ENCODE assay signal across 14 mouse cellular contexts in the genomic region with DNA sequence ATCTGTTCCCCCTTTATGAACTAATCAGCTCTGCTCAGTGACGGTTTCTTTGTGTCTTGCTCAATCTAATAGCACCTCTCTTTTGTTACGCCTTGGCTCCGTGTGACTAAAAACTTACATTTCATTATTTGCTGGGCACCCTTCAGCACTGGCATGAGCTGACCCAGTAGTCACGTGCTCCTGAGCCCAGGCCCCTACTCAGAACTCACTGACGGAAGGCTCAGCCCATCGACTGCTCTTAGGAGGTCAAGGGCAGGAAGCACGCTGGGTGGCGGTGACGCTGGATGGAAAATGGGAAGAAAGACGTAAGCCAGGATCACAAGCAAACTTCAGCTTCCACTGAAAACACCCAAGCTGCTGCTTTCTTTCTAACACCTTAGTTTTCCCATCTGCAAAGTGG. TPM values are rescaled to one million over a fixed set of nuclear protein-coding genes. Genes with fewer than 3 reads are reported as not detected.
DNase-seq lines count a peak whose midpoint lies in the region; ATAC-seq lines count a peak whose summit lies in the region.
"Had no signal": no experiment of that assay in that cellular context is flagged by ENCODE, and none has a peak within 500 bp of the region (broad histone marks: within the 10 kb centered on the region; RNA-seq: fewer than 3 reads in every experiment).

No protein-coding gene starts in this region.

- H3K4me1 ChIP-seq in kidney, embryonic 15.5 days = peaks cover 7% of the 10 kb centered on the region
- H3K4me1 ChIP-seq in midbrain, embryonic 16.5 days (ENCODE audit: control insufficient read depth, insufficient read depth, low read length) = peaks cover 3% of the 10 kb centered on the region; the same call in 1 of the 2 replicates
- H3K4me1 ChIP-seq in kidney, embryonic 14.5 days (ENCODE audit: control insufficient read depth, insufficient read depth, low read length) = no peaks in the 10 kb centered on the region
- H3K4me1 ChIP-seq in hindbrain, embryonic 12.5 days = peaks cover 6% of the 10 kb centered on the region; the same call in 1 of the 2 replicates
- H3K4me1 ChIP-seq: liver, embryonic 12.5 days had no signal

- H3K9me3 ChIP-seq in kidney, embryonic 15.5 days (replicated peaks) = no peaks in the 10 kb centered on the region
- no peaks in the 10 kb centered on the region for H3K9me3 ChIP-seq in midbrain, embryonic 16.5 days (replicated peaks; ENCODE audit: control insufficient read depth, low read length, poor library complexity, severe bottlenecking)
- H3K9me3 ChIP-seq in kidney, embryonic 14.5 days (ENCODE audit: control insufficient read depth, low read length) = no peaks in the 10 kb centered on the region
- no peaks in the 10 kb centered on the region for H3K9me3 ChIP-seq in hindbrain, embryonic 12.5 days (replicated peaks)
- H3K9me3 ChIP-seq: liver, embryonic 12.5 days; midbrain, embryonic 12.5 days had no signal

- H3K27ac ChIP-seq in kidney, embryonic 15.5 days = no peak overlapping the region
- H3K27ac ChIP-seq in midbrain, embryonic 16.5 days (ENCODE audit: low read length) = no peak overlapping the region
- no peak overlapping the region for H3K27ac ChIP-seq in kidney, embryonic 14.5 days (ENCODE audit: low read depth, low read length)
- no peak overlapping the region for H3K27ac ChIP-seq in hindbrain, embryonic 12.5 days
- H3K27ac ChIP-seq: liver, embryonic 12.5 days; midbrain, embryonic 12.5 days had no signal

- peak overlapping the region; percentile 50; the same call in 1 of the 2 replicates for H3K4me2 ChIP-seq in kidney, embryonic 15.5 days
- no peak overlapping the region for H3K4me2 ChIP-seq in midbrain, embryonic 16.5 days (ENCODE audit: low read length)
- H3K4me2 ChIP-seq in kidney, embryonic 14.5 days (replicated peaks; ENCODE audit: low read depth, low read length) = no peak overlapping the region
- no peak overlapping the region for H3K4me2 ChIP-seq in hindbrain, embryonic 12.5 days (replicated peaks)
- H3K4me2 ChIP-seq: liver, embryonic 12.5 days; midbrain, embryonic 12.5 days had no signal

- H3K36me3 ChIP-seq in kidney, embryonic 15.5 days = no peaks in the 10 kb centered on the region
- H3K36me3 ChIP-seq in midbrain, embryonic 16.5 days (ENCODE audit: control insufficient read depth, insufficient read depth, low read length) = no peaks in the 10 kb centered on the region
- H3K36me3 ChIP-seq in kidney, embryonic 14.5 days (ENCODE audit: control insufficient read depth, insufficient read depth, low read length) = no peaks in the 10 kb centered on the region
- H3K36me3 ChIP-seq in hindbrain, embryonic 12.5 days = no peaks in the 10 kb centered on the region
- H3K36me3 ChIP-seq: liver, embryonic 12.5 days; midbrain, embryonic 12.5 days had no signal

- H3K27me3 ChIP-seq in kidney, embryonic 15.5 days = peaks cover 7% of the 10 kb centered on the region; the same call in 1 of the 2 replicates
- no peaks in the 10 kb centered on the region for H3K27me3 ChIP-seq in midbrain, embryonic 16.5 days (ENCODE audit: control insufficient read depth, insufficient read depth, low read depth, low read length)
- H3K27me3 ChIP-seq in kidney, embryonic 14.5 days (ENCODE audit: control insufficient read depth, insufficient read depth, low read length) = no peaks in the 10 kb centered on the region
- no peaks in the 10 kb centered on the region; the same call in 1 of the 2 replicates for H3K27me3 ChIP-seq in hindbrain, embryonic 12.5 days
- H3K27me3 ChIP-seq: liver, embryonic 12.5 days; midbrain, embryonic 12.5 days had no signal

- ATAC-seq in kidney, embryonic 15.5 days (replicated peaks; ENCODE audit: low FRiP score) = no peak
- ATAC-seq in midbrain, embryonic 16.5 days = peak; percentile 61; the same call in 1 of the 2 replicates
- ATAC-seq in kidney, embryonic 14.5 days (ENCODE audit: low FRiP score, low TSS enrichment) = no peak
- ATAC-seq in hindbrain, embryonic 12.5 days (ENCODE audit: low FRiP score) = no peak
- ATAC-seq: activated CD4-positive, CD25-positive, alpha-beta regulatory T cell, adult 4 months had no signal

- peak; percentile 16 for DNase-seq in adrenal gland, postnatal 10 days
- no peak for DNase-seq in adrenal gland, postnatal 25 days
- DNase-seq in kidney, postnatal 4 days = no peak
- peak; percentile 13 to 47 for DNase-seq in lung, adult 18-20 months
- DNase-seq: cerebellum, adult 18-20 months; right cerebral cortex, postnatal 25 days had no signal

- no peak overlapping the region for H3K4me3 ChIP-seq in kidney, embryonic 15.5 days (replicated peaks)
- no peak overlapping the region for H3K4me3 ChIP-seq in midbrain, embryonic 16.5 days (ENCODE audit: low read depth, low read length)
- H3K4me3 ChIP-seq in kidney, embryonic 14.5 days (ENCODE audit: low read length) = no peak overlapping the region
- no peak overlapping the region for H3K4me3 ChIP-seq in hindbrain, embryonic 12.5 days
- H3K4me3 ChIP-seq: liver, embryonic 12.5 days; midbrain, embryonic 12.5 days had no signal

- H3K9ac ChIP-seq in kidney, embryonic 15.5 days = no peak overlapping the region
- no peak overlapping the region for H3K9ac ChIP-seq in midbrain, embryonic 16.5 days (ENCODE audit: low read depth, low read length)
- H3K9ac ChIP-seq in kidney, embryonic 14.5 days (ENCODE audit: low read depth, low read length) = no peak overlapping the region
- H3K9ac ChIP-seq in hindbrain, embryonic 12.5 days = no peak overlapping the region
- H3K9ac ChIP-seq: liver, embryonic 12.5 days; midbrain, embryonic 12.5 days had no signal

- 58% methylated on average over 10 of the region's 10 CpGs for WGBS in kidney, embryonic 15.5 days
- WGBS in midbrain, embryonic 16.5 days = 32% methylated on average over 10 of the region's 10 CpGs
- 64% methylated on average over 10 of the region's 10 CpGs for WGBS in kidney, embryonic 14.5 days
- 48% methylated on average over 10 of the region's 10 CpGs for WGBS in hindbrain, embryonic 12.5 days

RNA-seq across cellular contexts. Expression of a gene that starts 7.1 kb away (rescaled TPM):
- total RNA-seq in adrenal gland, postnatal 10 days (2021) = under 1 TPM; 0.27 to 0.30 TPM
- 0.21 and 0.57 TPM in 2 replicates for total RNA-seq in adrenal gland, postnatal 25 days (2021)
- polyA plus RNA-seq in kidney, embryonic 15.5 days (2015; fragmentation: Nextera tagmentation; extraction: Ambion mirVana) = 0.58 and 0.64 TPM in 2 replicates
- 6.5 TPM in 2 replicates for polyA plus RNA-seq in midbrain, embryonic 16.5 days (2015; fragmentation: Nextera tagmentation; extraction: Ambion mirVana)
- 0.13 and 0.30 TPM in 2 replicates for polyA plus RNA-seq in kidney, embryonic 14.5 days (2014; fragmentation: Nextera tagmentation; extraction: Ambion mirVana)
- polyA plus RNA-seq in hindbrain, embryonic 12.5 days (2016; fragmentation: Nextera tagmentation; extraction: Ambion mirVana) = 1.2 and 1.3 TPM in 2 replicates
- total RNA-seq: MEL had no signal

Comparison
In these comparisons a context has a peak if more than half of its experiments do, and no peak if none do; other contexts are left out.
1. DNase-seq: peak in adrenal gland, postnatal 10 days (single experiment) and lung, adult 18-20 months (2 of 2); none in adrenal gland, postnatal 25 days (single experiment) and kidney, postnatal 4 days (0 of 2).